Mouse (Mus musculus): ENCODE measurements around the gene Pcsk4. TPM values are rescaled to one million over a fixed set of nuclear protein-coding genes. Genes with fewer than 3 reads are reported as not detected.

Pcsk4 gene
- polyA plus RNA-seq, 1 experiment from 2014 or later, result 2.1 TPM

DNA sequence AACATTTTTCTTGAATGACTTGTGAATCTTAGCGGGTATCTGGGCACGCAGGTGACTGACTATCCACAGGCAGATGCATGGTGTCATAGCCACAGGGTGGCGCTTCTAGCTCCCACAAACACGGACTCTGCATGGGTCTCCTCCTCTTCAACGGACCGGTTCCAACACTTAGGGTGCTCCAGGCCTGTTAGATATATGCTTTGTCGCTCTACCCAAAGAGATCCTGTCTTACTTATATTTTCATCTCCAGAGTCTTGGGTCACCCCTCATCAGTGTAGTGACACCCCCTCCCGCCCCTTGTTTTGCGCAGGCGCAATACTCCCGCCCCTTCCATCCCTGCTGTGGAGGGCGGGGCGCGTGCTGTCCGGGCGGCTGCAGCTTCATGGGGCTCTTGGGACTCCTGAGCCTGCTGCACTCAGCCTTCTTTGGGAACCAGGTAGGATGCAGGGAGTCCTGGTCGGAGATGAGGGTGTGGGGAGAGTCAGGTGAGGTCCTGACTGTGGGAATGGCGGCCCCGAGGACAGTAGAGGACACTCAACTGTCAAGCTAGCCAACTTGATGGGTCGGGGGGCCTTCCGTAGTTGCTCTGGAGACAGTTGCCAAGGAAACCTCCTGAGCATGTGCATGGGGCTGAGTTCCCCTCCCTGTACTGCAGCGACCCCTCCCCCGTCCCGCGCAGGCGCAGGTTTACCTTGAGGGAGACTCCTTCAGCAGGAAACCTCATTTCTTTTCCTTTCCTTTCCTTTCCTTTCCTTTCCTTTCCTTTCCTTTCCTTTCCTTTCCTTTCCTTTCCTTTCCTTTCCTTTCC lies 33.5 kb downstream of the Pcsk4 start, which contains the start of gene Apc2:
Gene Apc2 (plus strand): TSS at position 360 of the 808 bp plus-strand sequence.
- Histone ChIP-seq H3K4me2 (peak within 1 kb of the TSS; percentile 78), H3K9me3 (no peaks in the 10 kb centered on the region), H3K27ac (replicated peaks) (no peak within 1 kb of the TSS), H3K4me1 (peaks cover 46% of the 10 kb centered on the region), H3K27me3 (replicated peaks) (peaks cover 45% of the 10 kb centered on the region), H3K9ac (peak within 1 kb of the TSS; percentile 78), H3K4me3 (peak within 1 kb of the TSS; percentile 54), H3K36me3 (peaks cover 21% of the 10 kb centered on the region)
- ATAC-seq (ENCODE audit: extremely low read depth, insufficient number of reproducible peaks, low FRiP score, low TSS enrichment), result no peak
- 1% methylated on average over 26 of the region's 26 CpGs for WGBS

DNA sequence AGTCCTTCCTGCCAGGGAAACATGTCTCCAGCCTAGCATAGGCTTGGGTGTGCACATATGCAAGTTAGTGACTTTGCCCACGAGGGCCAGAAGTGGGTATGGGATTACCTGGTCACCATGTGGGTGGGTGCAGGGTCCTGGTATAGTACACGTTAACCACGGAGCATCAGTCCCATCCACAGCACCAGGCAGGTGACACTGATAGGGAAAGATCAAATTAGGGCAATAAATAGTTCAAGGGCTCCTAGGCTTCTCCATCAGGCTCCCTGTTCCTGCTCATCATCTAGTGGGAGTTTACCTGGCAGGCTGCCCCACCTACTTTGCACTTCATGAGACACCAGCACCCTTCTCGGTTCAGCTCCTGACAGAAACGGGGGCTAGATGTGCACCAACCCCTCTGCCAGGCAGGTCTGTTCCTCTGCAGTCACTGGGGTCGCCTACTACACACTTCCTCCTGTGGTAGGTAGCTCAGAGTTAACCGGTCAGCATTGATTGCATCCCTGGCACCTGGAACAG lies 34.5 kb downstream of the Pcsk4 start:
- no peak overlapping the region for H3K9ac ChIP-seq

DNA sequence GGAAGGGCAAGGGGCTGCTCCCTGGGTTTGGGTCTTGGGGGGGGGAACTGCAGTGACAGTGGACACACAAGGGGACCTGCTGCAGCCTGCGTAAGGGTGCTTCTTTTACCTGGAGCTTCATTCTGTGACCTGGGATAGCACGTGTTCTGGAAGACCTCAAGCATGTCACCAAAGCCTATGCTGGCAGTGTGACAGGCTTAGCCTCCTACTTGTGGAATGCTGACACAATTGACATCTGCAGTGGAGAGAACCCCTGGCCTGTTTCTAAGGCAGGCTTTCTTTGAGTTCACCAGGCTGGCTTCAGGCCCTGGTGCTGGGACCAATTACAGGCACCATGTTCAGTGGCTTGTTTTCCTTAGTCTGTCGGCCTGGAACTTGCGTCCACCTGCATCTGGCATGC lies 35.0 kb downstream of the Pcsk4 start:
- Histone ChIP-seq H3K9me3 (no peaks in the 10 kb centered on the region), H3K4me2 (no peak overlapping the region; the same call in 1 of the 2 replicates), H3K36me3 (peaks cover 22% of the 10 kb centered on the region), H3K9ac (peak overlapping the region; percentile 41; the same call in 1 of the 2 replicates), H3K4me3 (0 out of 2 replicates have a peak overlapping the region, but pooled peaks have one; percentile 75), H3K4me1 (peaks cover 46% of the 10 kb centered on the region), H3K27ac (replicated peaks) (no peak overlapping the region), H3K27me3 (replicated peaks) (peaks cover 30% of the 10 kb centered on the region)
- 68% methylated on average over 4 of the region's 4 CpGs for WGBS
- ATAC-seq (ENCODE audit: extremely low read depth, insufficient number of reproducible peaks, low FRiP score, low TSS enrichment), result no peak

More for the DNA sequence above, 34.5 kb downstream of the Pcsk4 start:
- Histone ChIP-seq H3K9me3 (no peaks in the 10 kb centered on the region), H3K4me1 (peaks cover 46% of the 10 kb centered on the region), H3K27ac (replicated peaks) (no peak overlapping the region), H3K4me2 (no peak overlapping the region), H3K36me3 (peaks cover 21% of the 10 kb centered on the region), H3K27me3 (replicated peaks) (peaks cover 36% of the 10 kb centered on the region), H3K4me3 (no peak overlapping the region)
- ATAC-seq (ENCODE audit: extremely low read depth, insufficient number of reproducible peaks, low FRiP score, low TSS enrichment), result no peak
- 40% methylated on average over 7 of the region's 7 CpGs for WGBS

GRCm38 (mm10) chr10:80293325-80293724 lies 36.0 kb downstream of the Pcsk4 start:
- Histone ChIP-seq H3K36me3 (peaks cover 31% of the 10 kb centered on the region), H3K9ac (peak overlapping the region; percentile 95), H3K27me3 (replicated peaks) (peaks cover 20% of the 10 kb centered on the region), H3K4me3 (peak overlapping the region; percentile 75), H3K9me3 (no peaks in the 10 kb centered on the region), H3K4me1 (peaks cover 46% of the 10 kb centered on the region), H3K4me2 (peak overlapping the region; percentile 85), H3K27ac (replicated peaks) (peak overlapping the region; percentile 84)
- 25% methylated on average over 14 of the region's 14 CpGs for WGBS
- no peak for ATAC-seq (ENCODE audit: extremely low read depth, insufficient number of reproducible peaks, low FRiP score, low TSS enrichment)

DNA sequence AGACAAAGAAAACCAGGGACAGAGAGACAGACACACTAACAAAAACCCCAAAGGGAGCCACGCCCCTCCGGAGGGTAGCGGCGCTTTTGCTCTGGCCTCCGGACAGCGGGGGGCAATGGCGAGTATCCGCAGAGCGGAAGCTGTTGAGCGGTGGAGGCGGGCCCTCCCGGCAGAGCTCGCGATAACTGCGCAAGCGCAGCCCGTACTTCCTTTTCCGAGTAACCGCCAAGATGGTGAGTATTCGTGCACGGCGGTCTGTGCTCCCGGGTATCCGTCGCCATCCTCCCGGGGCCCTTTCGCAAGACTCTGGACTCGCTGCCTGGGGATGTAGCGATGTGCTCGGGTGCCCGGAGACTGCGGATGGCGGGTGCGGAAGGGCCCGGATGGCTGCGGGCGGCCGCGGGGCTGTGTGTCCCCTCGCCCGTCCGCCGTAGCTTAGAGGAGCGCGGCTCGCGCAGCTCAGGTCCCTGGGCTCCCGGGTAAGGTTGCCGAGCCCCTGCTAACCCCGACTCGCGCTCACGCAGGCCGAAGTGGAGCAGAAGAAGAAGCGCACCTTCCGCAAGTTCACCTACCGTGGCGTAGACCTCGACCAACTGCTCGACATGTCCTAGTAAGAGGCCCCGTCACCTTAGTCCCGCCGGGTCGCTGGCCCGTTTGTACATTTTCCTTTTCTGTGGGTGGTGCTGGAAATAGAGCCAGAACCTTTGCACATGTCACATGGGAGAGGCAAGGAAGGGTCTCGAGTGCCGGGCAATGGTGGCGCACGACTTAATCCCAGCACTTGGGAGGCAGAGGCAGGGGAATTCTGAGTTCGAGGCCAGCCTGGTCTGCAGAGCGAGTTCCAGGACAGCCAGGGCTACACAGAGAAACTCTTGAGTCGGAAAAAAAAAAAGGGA lies 36.8 kb downstream of the Pcsk4 start, which contains the start of gene Rps15:
Gene Rps15 (plus strand): TSS at position 203 of the 896 bp plus-strand sequence.
- under 1% methylated on average over 72 of the region's 72 CpGs for WGBS
- H3K36me3 ChIP-seq, result peaks cover 40% of the 10 kb centered on the region
- H3K4me2 ChIP-seq, result peak within 1 kb of the TSS; percentile 85
- H3K27ac ChIP-seq (replicated peaks), result peak within 1 kb of the TSS; percentile 84
- H3K9me3 ChIP-seq, result no peaks in the 10 kb centered on the region
- peaks cover 44% of the 10 kb centered on the region for H3K4me1 ChIP-seq
- peak; percentile 83 for ATAC-seq (ENCODE audit: extremely low read depth, insufficient number of reproducible peaks, low FRiP score, low TSS enrichment)
- H3K4me3 ChIP-seq, result peak within 1 kb of the TSS; percentile 75
- peaks cover 12% of the 10 kb centered on the region for H3K27me3 ChIP-seq (replicated peaks)
- peak within 1 kb of the TSS; percentile 95 for H3K9ac ChIP-seq

DNA sequence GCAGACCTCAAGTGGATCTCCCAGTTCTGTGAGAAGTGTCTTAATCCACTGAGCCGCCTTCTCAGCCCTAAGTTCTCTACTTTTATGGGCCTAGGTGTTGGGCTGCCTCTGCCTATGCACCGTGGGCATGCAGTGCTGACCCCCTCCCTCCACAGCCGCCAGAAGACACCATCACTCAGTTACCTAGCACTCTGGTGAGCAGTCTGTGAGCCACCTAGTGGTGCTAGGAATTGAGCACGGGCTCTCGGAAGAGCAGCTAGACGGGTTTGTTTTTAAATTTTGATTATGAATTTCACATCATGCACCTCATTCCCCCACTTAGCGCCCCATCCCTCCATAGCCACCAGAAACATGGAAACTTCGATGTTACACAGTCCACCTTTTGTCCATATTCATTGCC lies 40.6 kb downstream of the Pcsk4 start:
- Histone ChIP-seq H3K9me3 (no peaks in the 10 kb centered on the region), H3K27me3 (replicated peaks) (no peaks in the 10 kb centered on the region), H3K4me2 (no peak overlapping the region), H3K4me3 (no peak overlapping the region), H3K4me1 (peaks cover 10% of the 10 kb centered on the region), H3K27ac (replicated peaks) (no peak overlapping the region), H3K9ac (no peak overlapping the region), H3K36me3 (peaks cover 63% of the 10 kb centered on the region)
- ATAC-seq (ENCODE audit: extremely low read depth, insufficient number of reproducible peaks, low FRiP score, low TSS enrichment), result no peak
- 67% methylated on average over 8 of the region's 8 CpGs for WGBS

DNA sequence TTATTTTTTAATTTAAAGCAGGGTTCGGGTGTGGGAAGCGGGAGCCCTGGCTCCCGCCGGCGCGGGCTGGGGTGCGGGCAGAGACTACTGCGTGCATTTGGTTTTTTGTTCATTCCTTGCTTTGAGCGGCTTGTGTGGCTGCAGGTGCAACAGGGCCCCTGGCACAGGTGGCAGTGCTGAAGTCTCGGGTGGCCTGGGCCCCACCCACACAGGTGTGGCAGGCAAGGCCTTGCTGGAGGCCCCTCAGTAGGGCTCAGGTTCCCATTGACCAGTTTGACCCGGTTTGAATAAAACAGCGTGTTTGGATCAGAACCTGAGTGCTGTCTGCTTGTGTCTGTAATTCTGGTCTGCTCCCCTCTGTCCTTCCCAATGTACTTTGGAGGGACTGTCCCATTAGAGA lies 41.2 kb downstream of the Pcsk4 start:
- peaks cover 63% of the 10 kb centered on the region for H3K36me3 ChIP-seq
- no peak overlapping the region for H3K27ac ChIP-seq (replicated peaks)
- H3K9me3 ChIP-seq, result no peaks in the 10 kb centered on the region
- no peaks in the 10 kb centered on the region for H3K27me3 ChIP-seq (replicated peaks)
- no peak overlapping the region for H3K4me3 ChIP-seq
- no peak for ATAC-seq (ENCODE audit: extremely low read depth, insufficient number of reproducible peaks, low FRiP score, low TSS enrichment)
- peaks cover 5% of the 10 kb centered on the region; the same call in 1 of the 2 replicates for H3K4me1 ChIP-seq
- no peak overlapping the region for H3K9ac ChIP-seq
- 90% methylated on average over 12 of the region's 12 CpGs for WGBS
- no peak overlapping the region for H3K4me2 ChIP-seq

GRCm38 (mm10) chr10:80285222-80286070 lies 43.9 kb downstream of the Pcsk4 start:
- peaks cover 88% of the 10 kb centered on the region for H3K36me3 ChIP-seq
- 82% methylated on average over 13 of the region's 15 CpGs for WGBS

DNA sequence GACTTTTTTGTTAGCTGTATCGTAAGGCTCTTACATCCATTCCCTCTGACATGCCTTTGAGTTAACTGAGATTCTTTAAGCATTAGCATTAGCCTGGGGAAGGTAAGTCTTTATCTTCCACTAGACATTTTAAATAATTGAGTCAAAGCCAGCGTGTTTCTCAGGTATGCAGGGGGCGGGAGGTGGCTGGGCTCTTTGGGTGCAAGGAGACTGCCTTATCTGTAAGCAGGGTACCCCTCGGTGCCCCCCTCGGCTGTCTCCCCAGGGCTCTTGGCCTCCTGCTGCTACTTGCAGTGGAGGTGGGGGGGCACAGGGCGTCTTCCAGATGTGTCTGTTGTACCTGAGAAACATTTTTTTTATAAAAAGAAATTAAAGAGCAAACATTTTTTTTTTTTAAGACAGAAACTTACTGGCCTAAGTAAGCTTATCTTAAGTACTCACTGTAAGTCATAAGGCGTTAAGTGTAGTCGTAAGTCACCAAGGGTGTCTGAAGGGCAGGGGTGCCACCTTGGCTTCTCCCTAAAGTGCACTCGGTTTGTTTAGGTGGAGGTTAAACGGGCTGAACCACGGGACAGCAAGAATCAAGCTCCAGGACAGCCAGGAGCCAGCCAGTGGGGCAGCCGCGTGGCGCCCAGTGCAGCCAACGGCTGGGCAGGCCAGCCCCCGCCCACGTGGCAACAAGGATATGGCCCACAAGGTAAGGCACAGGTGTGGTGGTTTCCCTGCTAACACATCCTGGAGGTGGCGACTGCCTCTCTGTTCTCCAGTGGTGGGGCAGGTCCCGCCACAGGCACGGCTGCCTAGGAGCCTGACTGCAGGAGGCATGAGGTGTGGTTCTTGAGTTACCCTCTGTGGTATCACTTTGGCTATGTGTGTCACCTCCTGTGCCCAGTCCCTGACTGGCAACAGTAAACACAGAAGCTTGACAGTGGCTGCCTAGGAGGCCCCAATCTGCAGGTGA lies 46.5 kb downstream of the Pcsk4 start:
- H3K36me3 ChIP-seq, result peaks cover 99% of the 10 kb centered on the region
- H3K4me1 ChIP-seq, result peaks cover 25% of the 10 kb centered on the region
- no peak overlapping the region for H3K4me2 ChIP-seq
- peak overlapping the region; percentile 63; the same call in 1 of the 2 replicates for H3K27ac ChIP-seq (replicated peaks)
- H3K4me3 ChIP-seq, result no peak overlapping the region
- no peaks in the 10 kb centered on the region for H3K9me3 ChIP-seq
- H3K27me3 ChIP-seq (replicated peaks), result no peaks in the 10 kb centered on the region
- 80% methylated on average over 20 of the region's 20 CpGs for WGBS
- no peak for ATAC-seq (ENCODE audit: extremely low read depth, insufficient number of reproducible peaks, low FRiP score, low TSS enrichment)
- H3K9ac ChIP-seq, result no peak overlapping the region

More at GRCm38 (mm10) chr10:80285222-80286070, 43.9 kb downstream of the Pcsk4 start:
- no peak overlapping the region for H3K4me3 ChIP-seq
- no peak overlapping the region for H3K9ac ChIP-seq
- H3K4me1 ChIP-seq, result peaks cover 25% of the 10 kb centered on the region
- H3K9me3 ChIP-seq, result no peaks in the 10 kb centered on the region
- ATAC-seq (ENCODE audit: extremely low read depth, insufficient number of reproducible peaks, low FRiP score, low TSS enrichment), result no peak
- no peaks in the 10 kb centered on the region for H3K27me3 ChIP-seq (replicated peaks)
- no peak overlapping the region for H3K4me2 ChIP-seq
- no peak overlapping the region for H3K27ac ChIP-seq (replicated peaks)
